Mouse (Mus musculus): ENCODE data around the gene Trf. TPM values are rescaled to one million over a fixed set of nuclear protein-coding genes. Genes with fewer than 3 reads are reported as not detected.

Trf gene
- polyA plus RNA-seq, 1 experiment: 149 TPM

- H3K27me3 ChIP-seq (ENCODE audit: control insufficient read depth, insufficient read depth, low read length): no peaks in the 10 kb centered on the region
- no peaks in the 10 kb centered on the region for H3K36me3 ChIP-seq (ENCODE audit: control insufficient read depth, insufficient read depth, low read length)
- DNase-seq: no peak
- no peak overlapping the region for H3K4me3 ChIP-seq (ENCODE audit: control insufficient read depth, insufficient read depth, low read length)
- no peak for TF ChIP-seq POLR2A (IDR thresholded peaks at IDR 0.05; ENCODE audit: control insufficient read depth, extremely low read depth, insufficient read depth, low read length, poor library complexity)
- no peak for TF ChIP-seq CTCF (IDR thresholded peaks at IDR 0.05; ENCODE audit: borderline replicate concordance, control insufficient read depth, extremely low read depth, insufficient read depth, low read length, poor library complexity)
- 73% methylated on average over 7 of the region's 7 CpGs for WGBS
- no peak overlapping the region for H3K27ac ChIP-seq (ENCODE audit: control insufficient read depth, insufficient read depth, low read length)
- peaks cover 27% of the 10 kb centered on the region for H3K4me1 ChIP-seq (replicated peaks; ENCODE audit: control insufficient read depth, insufficient read depth, low read length)
Observed at GRCm38 (mm10) chr9:103234565-103235165, 4.4 kb upstream of the Trf start.

GRCm38 (mm10) chr9:103234059-103234458, 3.8 kb upstream of the Trf start:
- TF ChIP-seq CTCF (IDR thresholded peaks at IDR 0.05; ENCODE audit: borderline replicate concordance, control insufficient read depth, extremely low read depth, insufficient read depth, low read length, poor library complexity): no peak
- no peak for TF ChIP-seq POLR2A (IDR thresholded peaks at IDR 0.05; ENCODE audit: control insufficient read depth, extremely low read depth, insufficient read depth, low read length, poor library complexity)
- 56% methylated on average over 7 of the region's 7 CpGs for WGBS
- H3K36me3 ChIP-seq (ENCODE audit: control insufficient read depth, insufficient read depth, low read length): no peaks in the 10 kb centered on the region
- peaks cover 27% of the 10 kb centered on the region for H3K4me1 ChIP-seq (replicated peaks; ENCODE audit: control insufficient read depth, insufficient read depth, low read length)
- no peak overlapping the region for H3K27ac ChIP-seq (ENCODE audit: control insufficient read depth, insufficient read depth, low read length)
- DNase-seq: no peak
- no peak overlapping the region for H3K4me3 ChIP-seq (ENCODE audit: control insufficient read depth, insufficient read depth, low read length)
- H3K27me3 ChIP-seq (ENCODE audit: control insufficient read depth, insufficient read depth, low read length): no peaks in the 10 kb centered on the region

- DNase-seq: peak; percentile 73
- peaks cover 27% of the 10 kb centered on the region for H3K4me1 ChIP-seq (replicated peaks; ENCODE audit: control insufficient read depth, insufficient read depth, low read length)
Observed at GRCm38 (mm10) chr9:103233006-103233395, 2.8 kb upstream of the Trf start.

GRCm38 (mm10) chr9:103232232-103233005, 2.2 kb upstream of the Trf start:
- Histone ChIP-seq H3K27ac (ENCODE audit: control insufficient read depth, insufficient read depth, low read length) (no peak overlapping the region), H3K4me1 (replicated peaks; ENCODE audit: control insufficient read depth, insufficient read depth, low read length) (peaks cover 27% of the 10 kb centered on the region), H3K27me3 (ENCODE audit: control insufficient read depth, insufficient read depth, low read length) (no peaks in the 10 kb centered on the region), H3K36me3 (ENCODE audit: control insufficient read depth, insufficient read depth, low read length) (no peaks in the 10 kb centered on the region), H3K4me3 (ENCODE audit: control insufficient read depth, insufficient read depth, low read length) (no peak overlapping the region)
- no peak for DNase-seq
- WGBS: 92% methylated on average over 7 of the region's 7 CpGs
- TF ChIP-seq POLR2A (IDR thresholded peaks at IDR 0.05; ENCODE audit: control insufficient read depth, extremely low read depth, insufficient read depth, low read length, poor library complexity) (no peak), CTCF (IDR thresholded peaks at IDR 0.05; ENCODE audit: borderline replicate concordance, control insufficient read depth, extremely low read depth, insufficient read depth, low read length, poor library complexity) (no peak)

More at GRCm38 (mm10) chr9:103233006-103233395, 2.8 kb upstream of the Trf start:
- WGBS: 61% methylated on average over 7 of the region's 7 CpGs
- no peaks in the 10 kb centered on the region for H3K36me3 ChIP-seq (ENCODE audit: control insufficient read depth, insufficient read depth, low read length)
- H3K27ac ChIP-seq (ENCODE audit: control insufficient read depth, insufficient read depth, low read length): no peak overlapping the region
- TF ChIP-seq CTCF (IDR thresholded peaks at IDR 0.05; ENCODE audit: borderline replicate concordance, control insufficient read depth, extremely low read depth, insufficient read depth, low read length, poor library complexity) (no peak), POLR2A (IDR thresholded peaks at IDR 0.05; ENCODE audit: control insufficient read depth, extremely low read depth, insufficient read depth, low read length, poor library complexity) (no peak)
- H3K27me3 ChIP-seq (ENCODE audit: control insufficient read depth, insufficient read depth, low read length): no peaks in the 10 kb centered on the region
- H3K4me3 ChIP-seq (ENCODE audit: control insufficient read depth, insufficient read depth, low read length): no peak overlapping the region

GRCm38 (mm10) chr9:103229037-103229867, 992 bp downstream of the Trf start:
- no peaks in the 10 kb centered on the region for H3K27me3 ChIP-seq (ENCODE audit: control insufficient read depth, insufficient read depth, low read length)
- no peaks in the 10 kb centered on the region for H3K36me3 ChIP-seq (ENCODE audit: control insufficient read depth, insufficient read depth, low read length)
- no peak overlapping the region for H3K4me3 ChIP-seq (ENCODE audit: control insufficient read depth, insufficient read depth, low read length)
- H3K4me1 ChIP-seq (replicated peaks; ENCODE audit: control insufficient read depth, insufficient read depth, low read length): peaks cover 27% of the 10 kb centered on the region
- WGBS: 95% methylated on average over 15 of the region's 15 CpGs
- DNase-seq: no peak
- TF ChIP-seq CTCF (IDR thresholded peaks at IDR 0.05; ENCODE audit: borderline replicate concordance, control insufficient read depth, extremely low read depth, insufficient read depth, low read length, poor library complexity): no peak
- TF ChIP-seq POLR2A (IDR thresholded peaks at IDR 0.05; ENCODE audit: control insufficient read depth, extremely low read depth, insufficient read depth, low read length, poor library complexity): no peak
- H3K27ac ChIP-seq (ENCODE audit: control insufficient read depth, insufficient read depth, low read length): no peak overlapping the region

- H3K27ac ChIP-seq (ENCODE audit: control insufficient read depth, insufficient read depth, low read length): no peak overlapping the region
- H3K4me3 ChIP-seq (ENCODE audit: control insufficient read depth, insufficient read depth, low read length): no peak overlapping the region
- no peaks in the 10 kb centered on the region for H3K36me3 ChIP-seq (ENCODE audit: control insufficient read depth, insufficient read depth, low read length)
- DNase-seq: no peak
- WGBS: 73% methylated on average over 13 of the region's 13 CpGs
- no peaks in the 10 kb centered on the region for H3K27me3 ChIP-seq (ENCODE audit: control insufficient read depth, insufficient read depth, low read length)
- TF ChIP-seq CTCF (IDR thresholded peaks at IDR 0.05; ENCODE audit: borderline replicate concordance, control insufficient read depth, extremely low read depth, insufficient read depth, low read length, poor library complexity) (no peak), POLR2A (IDR thresholded peaks at IDR 0.05; ENCODE audit: control insufficient read depth, extremely low read depth, insufficient read depth, low read length, poor library complexity) (no peak)
- H3K4me1 ChIP-seq (replicated peaks; ENCODE audit: control insufficient read depth, insufficient read depth, low read length): peaks cover 23% of the 10 kb centered on the region
Observed at GRCm38 (mm10) chr9:103228370-103229003, 1.8 kb downstream of the Trf start.
